Comparison of ENCODE assay signal across 8 mouse cellular contexts in the genomic region with DNA sequence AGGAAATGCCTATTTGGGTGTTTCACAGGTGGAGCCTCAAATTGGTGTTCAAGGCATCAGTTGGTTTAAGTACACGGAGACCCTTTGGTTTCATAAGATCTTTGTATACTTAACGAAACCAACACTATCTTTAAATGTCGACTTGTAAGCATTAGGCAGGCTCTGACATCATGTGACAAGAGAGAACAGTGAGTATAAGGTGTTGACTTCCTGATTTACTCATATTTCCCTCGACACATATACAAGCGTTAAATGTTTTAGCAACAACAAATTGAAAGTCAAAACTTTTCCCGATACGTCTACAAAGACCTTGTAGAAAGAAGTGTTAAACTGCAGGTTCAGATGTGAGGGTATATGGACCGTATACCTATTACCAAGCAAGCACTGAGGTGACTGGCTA. TPM values are rescaled to one million over a fixed set of nuclear protein-coding genes. Genes with fewer than 3 reads are reported as not detected.
DNase-seq lines count a peak whose midpoint lies in the region; ATAC-seq lines count a peak whose summit lies in the region.

No protein-coding gene starts in this region.

- H3K9me3 ChIP-seq in heart, embryonic 14.5 days (ENCODE audit: control insufficient read depth, low read length), result no peaks in the 10 kb centered on the region
- H3K9me3 ChIP-seq in hindbrain, embryonic 12.5 days (replicated peaks), result no peaks in the 10 kb centered on the region
- H3K9me3 ChIP-seq in midbrain, embryonic 11.5 days (ENCODE audit: control insufficient read depth, low read length), result no peaks in the 10 kb centered on the region

- intact Hi-C loops in heart, postnatal 14 days (cut with DNase I), result no loop called here
- intact Hi-C loops in left cerebral cortex, postnatal 4 days (cut with DNase I), result no loop called here

- peak overlapping the region; percentile 86 for H3K9ac ChIP-seq in heart, embryonic 14.5 days (ENCODE audit: low read length)
- H3K9ac ChIP-seq in hindbrain, embryonic 12.5 days, result no peak overlapping the region
- peak overlapping the region; percentile 91; the same call in 1 of the 2 replicates for H3K9ac ChIP-seq in midbrain, embryonic 11.5 days (ENCODE audit: low read length)

- peaks cover 39% of the 10 kb centered on the region for H3K36me3 ChIP-seq in heart, embryonic 14.5 days (ENCODE audit: control insufficient read depth, insufficient read depth, low read length)
- peaks cover 31% of the 10 kb centered on the region for H3K36me3 ChIP-seq in hindbrain, embryonic 12.5 days
- H3K36me3 ChIP-seq in midbrain, embryonic 11.5 days (ENCODE audit: control insufficient read depth, insufficient read depth, low read length), result peaks cover 13% of the 10 kb centered on the region

- WGBS in heart, embryonic 14.5 days, result 45% methylated on average over 8 of the region's 8 CpGs
- WGBS in hindbrain, embryonic 12.5 days, result 71% methylated on average over 8 of the region's 8 CpGs
- WGBS in midbrain, embryonic 11.5 days, result 74% methylated on average over 8 of the region's 8 CpGs

- DNase-seq in heart, postnatal 14 days, result no peak
- DNase-seq in MEL-GATA-1-ER (ENCODE audit: extremely low read depth, low read depth), result peak; percentile 33
- no peak for DNase-seq in midbrain, embryonic 11.5 days (ENCODE audit: low spot score, missing footprints)
- no peak for DNase-seq in left cerebral cortex, postnatal 4 days
- DNase-seq in adrenal gland, postnatal 25 days, result no peak

- ATAC-seq in heart, embryonic 14.5 days (ENCODE audit: insufficient number of reproducible peaks, insufficient read depth, low FRiP score, low read depth), result no peak
- no peak for ATAC-seq in hindbrain, embryonic 12.5 days (ENCODE audit: low FRiP score)
- no peak for ATAC-seq in midbrain, embryonic 11.5 days (ENCODE audit: low FRiP score)
- no peak for ATAC-seq in granulocyte monocyte progenitor cell, adult 5-6 weeks (replicated peaks; ENCODE audit: poor library complexity, severe bottlenecking)

- peak overlapping the region; percentile 92 for H3K4me2 ChIP-seq in heart, embryonic 14.5 days (ENCODE audit: low read length)
- peak overlapping the region; percentile 83 for H3K4me2 ChIP-seq in hindbrain, embryonic 12.5 days (replicated peaks)
- peak overlapping the region; percentile 75 for H3K4me2 ChIP-seq in midbrain, embryonic 11.5 days

- peak overlapping the region in 1 of 2 experiments; percentile 88; a peak in 1 of 4 replicates for H3K27ac ChIP-seq in heart, embryonic 14.5 days (replicated peaks in 1 of 2; ENCODE audit: control insufficient read depth in 1 of 2, insufficient read depth in 1 of 2, low read depth in 2 of 2, low read length in 2 of 2)
- H3K27ac ChIP-seq in hindbrain, embryonic 12.5 days, result no peak overlapping the region
- no peak overlapping the region for H3K27ac ChIP-seq in midbrain, embryonic 11.5 days (ENCODE audit: low read depth, low read length)

- H3K4me1 ChIP-seq in heart, embryonic 14.5 days (ENCODE audit: control insufficient read depth in 2 of 2, insufficient read depth in 2 of 2, low read length in 2 of 2), result peaks cover 2 to 11% of the 10 kb centered on the region in 2 experiments
- H3K4me1 ChIP-seq in hindbrain, embryonic 12.5 days, result peaks cover 19% of the 10 kb centered on the region
- peaks cover 10% of the 10 kb centered on the region for H3K4me1 ChIP-seq in midbrain, embryonic 11.5 days (ENCODE audit: control insufficient read depth, insufficient read depth, low read length)

- H3K27me3 ChIP-seq in heart, embryonic 14.5 days (ENCODE audit: control insufficient read depth, insufficient read depth, low read length), result no peaks in the 10 kb centered on the region
- no peaks in the 10 kb centered on the region for H3K27me3 ChIP-seq in hindbrain, embryonic 12.5 days
- H3K27me3 ChIP-seq in midbrain, embryonic 11.5 days (ENCODE audit: control insufficient read depth, insufficient read depth, low read length), result no peaks in the 10 kb centered on the region

- peak overlapping the region in 1 of 2 experiments; percentile 83; a peak in 3 of 4 replicates for H3K4me3 ChIP-seq in heart, embryonic 14.5 days (ENCODE audit: control insufficient read depth in 1 of 2, insufficient read depth in 1 of 2, low read depth in 1 of 2, low read length in 2 of 2)
- peak overlapping the region; percentile 80 for H3K4me3 ChIP-seq in hindbrain, embryonic 12.5 days
- H3K4me3 ChIP-seq in midbrain, embryonic 11.5 days (ENCODE audit: low read depth, low read length), result peak overlapping the region; percentile 84

RNA-seq across cellular contexts. Expression of gene Tbrg1, which starts 1.2 kb away (rescaled TPM):
- polyA plus RNA-seq in heart, embryonic 14.5 days (2014; fragmentation: Nextera tagmentation; extraction: Ambion mirVana), result 113 and 126 TPM in 2 replicates
- 10 to 100 TPM; 38.8 to 41.3 TPM for total RNA-seq in heart, postnatal 14 days (2021)
- polyA plus RNA-seq in hindbrain, embryonic 12.5 days (2016; fragmentation: Nextera tagmentation; extraction: Ambion mirVana), result 129 and 140 TPM in 2 replicates
- polyA plus RNA-seq in midbrain, embryonic 11.5 days (2014; fragmentation: Nextera tagmentation; extraction: Ambion mirVana), result 143 and 146 TPM in 2 replicates
- 10 to 100 TPM; 57.0 to 60.5 TPM for total RNA-seq in left cerebral cortex, postnatal 4 days (2021)
- total RNA-seq in adrenal gland, postnatal 25 days (2021), result 85.1 and 90.9 TPM in 2 replicates
- 21.5 and 29.7 TPM in 2 replicates for total RNA-seq in granulocyte monocyte progenitor cell, adult 5-6 weeks (2014; fragmentation: Nextera tagmentation)
- total RNA-seq in granulocyte monocyte progenitor cell, adult 5-6 weeks (2017), result 33.3 and 33.7 TPM in 2 replicates

RNA-seq across cellular contexts. Expression of gene Panx3, which starts 13.1 kb away (rescaled TPM):
- not detected in 2 replicates for polyA plus RNA-seq in heart, embryonic 14.5 days (2014; fragmentation: Nextera tagmentation; extraction: Ambion mirVana)
- total RNA-seq in heart, postnatal 14 days (2021), result not detected
- polyA plus RNA-seq in hindbrain, embryonic 12.5 days (2016; fragmentation: Nextera tagmentation; extraction: Ambion mirVana), result 0.79 and 3.0 TPM in 2 replicates
- 0.08 and 0.10 TPM in 2 replicates for polyA plus RNA-seq in midbrain, embryonic 11.5 days (2014; fragmentation: Nextera tagmentation; extraction: Ambion mirVana)
- not detected for total RNA-seq in left cerebral cortex, postnatal 4 days (2021)
- total RNA-seq in adrenal gland, postnatal 25 days (2021), result 0.15 TPM in 1 of 2 replicates, not detected in the other
- total RNA-seq in granulocyte monocyte progenitor cell, adult 5-6 weeks (2014; fragmentation: Nextera tagmentation), result not detected in 2 replicates
- not detected in 2 replicates for total RNA-seq in granulocyte monocyte progenitor cell, adult 5-6 weeks (2017)

RNA-seq across cellular contexts. Expression of gene Spa17, which starts 42.4 kb away (rescaled TPM):
- polyA plus RNA-seq in heart, embryonic 14.5 days (2014; fragmentation: Nextera tagmentation; extraction: Ambion mirVana), result 6.6 and 7.3 TPM in 2 replicates
- 1 to 10 TPM; 2.1 to 2.9 TPM for total RNA-seq in heart, postnatal 14 days (2021)
- 17.9 and 22.9 TPM in 2 replicates for polyA plus RNA-seq in hindbrain, embryonic 12.5 days (2016; fragmentation: Nextera tagmentation; extraction: Ambion mirVana)
- polyA plus RNA-seq in midbrain, embryonic 11.5 days (2014; fragmentation: Nextera tagmentation; extraction: Ambion mirVana), result 13.6 and 14.6 TPM in 2 replicates
- 1 to 10 TPM; 1.3 to 1.6 TPM for total RNA-seq in left cerebral cortex, postnatal 4 days (2021)
- 4.2 and 4.8 TPM in 2 replicates for total RNA-seq in adrenal gland, postnatal 25 days (2021)
- 1.3 and 2.4 TPM in 2 replicates for total RNA-seq in granulocyte monocyte progenitor cell, adult 5-6 weeks (2014; fragmentation: Nextera tagmentation)
- total RNA-seq in granulocyte monocyte progenitor cell, adult 5-6 weeks (2017), result 1.2 and 2.2 TPM in 2 replicates
